Mouse (Mus musculus) stomach, postnatal 0 days (tissue): ENCODE data around the gene Gm29776.

Experiments
- CTCF ChIP-seq: IDR thresholded peaks from 2 replicates; pipeline ENCODE4 v1.5.1; 2016; ENCODE audit warnings: antibody characterized with exemption, low read depth, mild to moderate bottlenecking, moderate library complexity
- EP300 ChIP-seq: optimal IDR thresholded peaks from 2 replicates; pipeline ENCODE3; 2016; ENCODE audit warnings: antibody characterized with exemption

- TF ChIP-seq EP300 (no peak), CTCF (no peak)
Measured at GRCm38 (mm10) chr14:54696752-54697151, 1.9 kb downstream of the Gm29776 start.
